7 mouse cellular contexts compared by ENCODE assay signal in genomic region chr12:77019708-77020511, GRCm38 (mm10). TPM values are rescaled to one million over a fixed set of nuclear protein-coding genes. Genes with fewer than 3 reads are reported as not detected.
A peak's percentile ranks its signal among the peaks of the same experiment; 100 is the strongest.
DNase-seq lines count a peak whose midpoint lies in the region; ATAC-seq lines count a peak whose summit lies in the region.

No protein-coding gene starts in this region.

- no peak overlapping the region for H3K27ac ChIP-seq in midbrain, embryonic 11.5 days (ENCODE audit: low read depth, low read length)
- H3K27ac ChIP-seq in midbrain, embryonic 13.5 days: no peak overlapping the region
- H3K27ac ChIP-seq in embryonic facial prominence, embryonic 15.5 days (replicated peaks): no peak overlapping the region

- 68% methylated on average over 14 of the region's 14 CpGs for WGBS in midbrain, embryonic 11.5 days
- 61% methylated on average over 14 of the region's 14 CpGs for WGBS in midbrain, embryonic 13.5 days
- 64% methylated on average over 14 of the region's 14 CpGs for WGBS in embryonic facial prominence, embryonic 15.5 days

- intact Hi-C loops in heart, postnatal 25 days (cut with DNase I): no loop called here

- no peaks in the 10 kb centered on the region; the same call in 1 of the 2 replicates for H3K4me1 ChIP-seq in midbrain, embryonic 11.5 days (ENCODE audit: control insufficient read depth, insufficient read depth, low read length)
- H3K4me1 ChIP-seq in midbrain, embryonic 13.5 days (replicated peaks): peaks cover 11% of the 10 kb centered on the region
- H3K4me1 ChIP-seq in embryonic facial prominence, embryonic 15.5 days: 0 out of 2 replicates have a peak, but pooled peaks cover 2% of the 10 kb centered on the region

- DNase-seq in midbrain, embryonic 11.5 days (ENCODE audit: low spot score, missing footprints): peak; percentile 68
- DNase-seq in adrenal gland, postnatal 25 days: peak; percentile 38
- peak; percentile 10 for DNase-seq in heart, postnatal 25 days (ENCODE audit: low spot score)
- peak; percentile 74 for DNase-seq in lung, postnatal 10 days
- peak; percentile 35 for DNase-seq in thymus, postnatal 25 days

- H3K4me3 ChIP-seq in midbrain, embryonic 11.5 days (ENCODE audit: low read depth, low read length): no peak overlapping the region
- H3K4me3 ChIP-seq in midbrain, embryonic 13.5 days (replicated peaks): no peak overlapping the region
- no peak overlapping the region for H3K4me3 ChIP-seq in embryonic facial prominence, embryonic 15.5 days (replicated peaks)

- no peak overlapping the region for H3K9ac ChIP-seq in midbrain, embryonic 11.5 days (ENCODE audit: low read length)
- H3K9ac ChIP-seq in midbrain, embryonic 13.5 days (replicated peaks): no peak overlapping the region
- H3K9ac ChIP-seq in embryonic facial prominence, embryonic 15.5 days: no peak overlapping the region

- no peaks in the 10 kb centered on the region for H3K27me3 ChIP-seq in midbrain, embryonic 11.5 days (ENCODE audit: control insufficient read depth, insufficient read depth, low read length)
- peaks cover 12% of the 10 kb centered on the region; the same call in 1 of the 2 replicates for H3K27me3 ChIP-seq in midbrain, embryonic 13.5 days
- H3K27me3 ChIP-seq in embryonic facial prominence, embryonic 15.5 days: no peaks in the 10 kb centered on the region

- H3K4me2 ChIP-seq in midbrain, embryonic 11.5 days: no peak overlapping the region
- no peak overlapping the region for H3K4me2 ChIP-seq in midbrain, embryonic 13.5 days (replicated peaks)
- no peak overlapping the region for H3K4me2 ChIP-seq in embryonic facial prominence, embryonic 15.5 days (replicated peaks)

- H3K9me3 ChIP-seq in midbrain, embryonic 11.5 days (ENCODE audit: control insufficient read depth, low read length): no peaks in the 10 kb centered on the region
- H3K9me3 ChIP-seq in midbrain, embryonic 13.5 days: no peaks in the 10 kb centered on the region
- no peaks in the 10 kb centered on the region for H3K9me3 ChIP-seq in embryonic facial prominence, embryonic 15.5 days (replicated peaks)

- no peak for ATAC-seq in midbrain, embryonic 11.5 days (ENCODE audit: low FRiP score)
- no peak for ATAC-seq in midbrain, embryonic 13.5 days
- peak; percentile 60; the same call in 1 of the 2 replicates for ATAC-seq in embryonic facial prominence, embryonic 15.5 days (ENCODE audit: insufficient number of reproducible peaks, low FRiP score, low TSS enrichment, low read depth)

- no peaks in the 10 kb centered on the region for H3K36me3 ChIP-seq in midbrain, embryonic 11.5 days (ENCODE audit: control insufficient read depth, insufficient read depth, low read length)
- no peaks in the 10 kb centered on the region for H3K36me3 ChIP-seq in midbrain, embryonic 13.5 days
- H3K36me3 ChIP-seq in embryonic facial prominence, embryonic 15.5 days: no peaks in the 10 kb centered on the region

RNA-seq across cellular contexts. Expression of gene Max, which starts 57.9 kb away (rescaled TPM):
- polyA plus RNA-seq in midbrain, embryonic 11.5 days (2014; fragmentation: Nextera tagmentation; extraction: Ambion mirVana): 29.2 and 37.5 TPM in 2 replicates
- polyA plus RNA-seq in midbrain, embryonic 13.5 days (2015; fragmentation: Nextera tagmentation; extraction: Ambion mirVana): 14.1 and 18.5 TPM in 2 replicates
- 62.2 and 62.4 TPM in 2 replicates for total RNA-seq in adrenal gland, postnatal 25 days (2021)
- 16.5 and 17.3 TPM in 2 replicates for polyA plus RNA-seq in embryonic facial prominence, embryonic 15.5 days (2015; fragmentation: Nextera tagmentation; extraction: Ambion mirVana)
- 10 to 100 TPM; 47.7 to 67.9 TPM for total RNA-seq in heart, postnatal 25 days (2021)

Comparison
In these comparisons a context has a peak if more than half of its experiments do, and no peak if none do; other contexts are left out.
1. DNase-seq: peak in every context shown above with its lines; median percentile 74 in lung, postnatal 10 days; 68 in midbrain, embryonic 11.5 days; 38 in adrenal gland, postnatal 25 days; 35 in thymus, postnatal 25 days; 10 in heart, postnatal 25 days.